Mouse (Mus musculus) liver, embryonic 13.5 days (tissue): Measurements from ENCODE around the gene Foxc2. TPM values are rescaled to one million over a fixed set of nuclear protein-coding genes. Genes with fewer than 3 reads are reported as not detected.

Source experiments
- ATAC-seq: fragments of 200-750 bp; cut with Nextera tagmentation; 2 replicates; pipeline ENCODE4 v1.8.0; 2017; ENCODE audit warnings: low read depth, mild to moderate bottlenecking, moderate number of reproducible peaks, moderate library complexity
- DNase-seq: peaks from one replicate; pipeline ENCODE4 v3.0.0; 2022
- H3K27ac ChIP-seq: fragments of 300-500 bp; sonication (generic); 2 replicates; pipeline ENCODE4 v1.5.1; 2015; ENCODE audit warnings: moderate library complexity, mild to moderate bottlenecking, inconsistent platforms
- H3K27me3 ChIP-seq: fragments of 300-500 bp; sonication (generic); 2 replicates; pipeline ENCODE4 v1.6.1; 2015; ENCODE audit warnings: mild to moderate bottlenecking, inconsistent platforms
- H3K36me3 ChIP-seq: fragments of 300-500 bp; sonication (generic); 2 replicates; pipeline ENCODE4 v1.6.1; 2015; ENCODE audit warnings: mild to moderate bottlenecking, inconsistent platforms
- H3K4me1 ChIP-seq: fragments of 300-500 bp; sonication (generic); replicated peaks from 2 replicates; pipeline ENCODE4 v1.6.1; 2015; ENCODE audit warnings: inconsistent platforms
- H3K4me2 ChIP-seq: fragments of 300-500 bp; sonication (generic); 2 replicates; pipeline ENCODE4 v1.6.1; 2015; ENCODE audit warnings: inconsistent platforms, mild to moderate bottlenecking, moderate library complexity
- H3K4me3 ChIP-seq: fragments of 300-500 bp; sonication (generic); replicated peaks from 2 replicates; pipeline ENCODE4 v1.5.1; 2015; ENCODE audit warnings: mild to moderate bottlenecking, inconsistent platforms
- H3K9ac ChIP-seq: fragments of 300-500 bp; sonication (generic); 2 replicates; pipeline ENCODE4 v1.6.1; 2015; ENCODE audit warnings: mild to moderate bottlenecking, inconsistent platforms
- H3K9me3 ChIP-seq: fragments of 300-500 bp; sonication (generic); replicated peaks from 2 replicates; pipeline ENCODE4 v1.6.1; 2016; ENCODE audit warnings: inconsistent platforms
- WGBS: fragments of 180-500 bp; shearing (Covaris S2); methylation state at CpG from one replicate; pipeline ENCODE4 v1.1.7; 2015; ENCODE audit not compliant: insufficient replicate concordance; 5-methylcytosine and 5-hydroxymethylcytosine counted together
- polyA plus RNA-seq: library from polyadenylated mRNA; unstranded; fragments of >200 nt; fragmentation: Nextera tagmentation; extraction: Ambion mirVana; gene quantifications from 2 replicates; pipeline ENCODE4 v1.2.1, GENCODE M21; 2015

Gene Foxc2
- polyA plus RNA-seq, 1 experiment from 2014 or later = 0.22 TPM

GRCm38 (mm10) chr8:121088281-121088680, 27.7 kb upstream of the Foxc2 start:
- WGBS = 22% methylated on average over 8 of the region's 8 CpGs
- Histone ChIP-seq H3K4me1 (peaks cover 6% of the 10 kb centered on the region; the same call in 1 of the 2 replicates), H3K36me3 (no peaks in the 10 kb centered on the region), H3K9ac (no peak overlapping the region), H3K4me2 (no peak overlapping the region), H3K9me3 (no peaks in the 10 kb centered on the region), H3K4me3 (0 out of 2 replicates have a peak overlapping the region, but pooled peaks have one; percentile 1), H3K27me3 (peaks cover 98% of the 10 kb centered on the region), H3K27ac (no peak overlapping the region)
- DNase-seq (no peak), ATAC-seq (no peak)

- DNase-seq (no peak), ATAC-seq (no peak)
- H3K4me1 ChIP-seq = peaks cover 3% of the 10 kb centered on the region; the same call in 1 of the 2 replicates
- H3K27me3 ChIP-seq = peaks cover 98% of the 10 kb centered on the region
- H3K4me2 ChIP-seq = peak overlapping the region; percentile 24
- H3K36me3 ChIP-seq = no peaks in the 10 kb centered on the region
- H3K4me3 ChIP-seq = peak overlapping the region; percentile 6; the same call in 1 of the 2 replicates
- no peak overlapping the region for H3K27ac ChIP-seq
- WGBS = 17% methylated on average over 40 of the region's 40 CpGs
- 0 out of 2 replicates have a peak overlapping the region, but pooled peaks have one; percentile 17 for H3K9ac ChIP-seq
- H3K9me3 ChIP-seq = no peaks in the 10 kb centered on the region
Measured at GRCm38 (mm10) chr8:121088871-121089630, 26.9 kb upstream of the Foxc2 start.

DNA sequence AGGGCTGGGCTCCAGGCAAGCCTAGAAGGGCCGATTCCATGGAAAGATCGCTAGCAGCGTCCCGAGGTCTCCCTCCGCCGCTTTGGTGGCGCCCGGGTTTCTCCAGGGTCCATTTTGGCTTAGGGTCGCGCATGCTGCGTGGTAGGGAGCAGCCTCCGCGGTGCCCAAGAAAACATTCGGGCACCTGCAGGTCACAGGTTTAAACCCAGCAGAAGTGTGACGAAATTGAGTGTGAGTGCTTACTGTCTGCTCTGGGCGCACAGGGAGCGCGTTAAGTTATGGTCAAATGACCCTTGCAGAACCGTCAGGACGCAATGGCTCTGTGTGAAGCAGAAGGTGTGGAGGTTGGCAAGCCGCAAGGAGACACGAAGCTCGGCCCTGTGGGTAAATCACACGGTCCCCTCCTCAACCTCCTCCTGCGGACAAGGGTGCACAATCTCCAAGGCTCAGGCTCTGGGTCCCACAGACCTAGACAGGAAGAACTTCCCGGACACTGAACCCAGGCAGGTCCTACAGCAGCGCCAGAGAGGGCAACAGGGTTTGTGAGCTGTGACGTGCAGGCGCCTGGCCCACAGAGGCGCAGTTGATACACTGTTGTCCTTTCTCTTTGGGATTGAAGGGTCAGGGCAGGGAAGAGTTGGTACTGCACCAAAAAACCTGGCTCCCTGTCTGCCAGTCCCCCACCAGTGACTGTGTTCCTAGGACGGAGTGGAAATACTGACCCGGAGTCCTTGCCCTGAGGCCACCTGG, 26.2 kb upstream of the Foxc2 start:
- peak overlapping the region; percentile 24 for H3K4me2 ChIP-seq
- H3K36me3 ChIP-seq = no peaks in the 10 kb centered on the region
- peaks cover 92% of the 10 kb centered on the region for H3K27me3 ChIP-seq
- WGBS = 18% methylated on average over 32 of the region's 32 CpGs
- H3K4me1 ChIP-seq = no peaks in the 10 kb centered on the region; the same call in 1 of the 2 replicates
- ATAC-seq = no peak
- H3K27ac ChIP-seq = no peak overlapping the region
- no peak for DNase-seq
- H3K9me3 ChIP-seq = no peaks in the 10 kb centered on the region
- H3K4me3 ChIP-seq = no peak overlapping the region
- H3K9ac ChIP-seq = 0 out of 2 replicates have a peak overlapping the region, but pooled peaks have one; percentile 17

DNA sequence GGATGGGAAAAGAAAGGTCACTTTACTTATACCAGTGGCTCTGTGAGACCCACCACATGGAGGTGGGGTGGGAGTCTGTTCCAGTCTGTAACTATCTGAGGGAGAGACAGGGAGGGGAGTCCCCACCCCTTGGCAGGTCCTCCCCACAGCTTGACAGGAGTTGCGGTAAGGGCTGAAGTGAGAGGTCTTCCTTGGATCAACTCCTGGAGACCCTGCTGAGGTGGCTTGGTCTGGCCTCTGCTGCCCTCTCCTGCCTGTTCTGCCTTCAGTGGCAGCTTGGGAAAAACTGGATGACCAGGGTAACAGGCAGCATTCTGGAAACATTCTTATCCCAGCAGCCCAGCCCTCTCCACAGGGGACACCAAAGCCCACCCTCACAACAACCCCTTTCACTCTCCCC, 25.3 kb upstream of the Foxc2 start:
- Histone ChIP-seq H3K27ac (no peak overlapping the region), H3K4me2 (no peak overlapping the region), H3K9ac (no peak overlapping the region), H3K4me3 (no peak overlapping the region), H3K27me3 (peaks cover 83% of the 10 kb centered on the region), H3K36me3 (no peaks in the 10 kb centered on the region), H3K4me1 (no peaks in the 10 kb centered on the region; the same call in 1 of the 2 replicates), H3K9me3 (no peaks in the 10 kb centered on the region)
- no peak for DNase-seq
- WGBS = 17% methylated on average over 1 of the region's 1 CpGs
- no peak for ATAC-seq

GRCm38 (mm10) chr8:121092141-121092540, 23.8 kb upstream of the Foxc2 start:
- Histone ChIP-seq H3K9me3 (no peaks in the 10 kb centered on the region), H3K4me1 (no peaks in the 10 kb centered on the region; the same call in 1 of the 2 replicates), H3K9ac (no peak overlapping the region), H3K36me3 (peaks cover 2% of the 10 kb centered on the region), H3K4me3 (no peak overlapping the region), H3K27me3 (peaks cover 69% of the 10 kb centered on the region), H3K27ac (no peak overlapping the region), H3K4me2 (no peak overlapping the region)
- no peak for DNase-seq
- no peak for ATAC-seq
- WGBS = 22% methylated on average over 6 of the region's 6 CpGs

GRCm38 (mm10) chr8:121092627-121093026, 23.3 kb upstream of the Foxc2 start:
- 3% methylated on average over 16 of the region's 16 CpGs for WGBS
- Histone ChIP-seq H3K4me2 (no peak overlapping the region), H3K27me3 (peaks cover 64% of the 10 kb centered on the region), H3K9ac (no peak overlapping the region), H3K9me3 (no peaks in the 10 kb centered on the region), H3K27ac (no peak overlapping the region), H3K4me3 (no peak overlapping the region), H3K4me1 (no peaks in the 10 kb centered on the region; the same call in 1 of the 2 replicates), H3K36me3 (peaks cover 7% of the 10 kb centered on the region)
- DNase-seq = peak; percentile 40
- ATAC-seq = no peak

- WGBS = 64% methylated on average over 6 of the region's 6 CpGs
- H3K27ac ChIP-seq = no peak overlapping the region
- no peak overlapping the region for H3K4me2 ChIP-seq
- peaks cover 16% of the 10 kb centered on the region for H3K36me3 ChIP-seq
- DNase-seq = no peak
- peaks cover 55% of the 10 kb centered on the region for H3K27me3 ChIP-seq
- H3K9ac ChIP-seq = no peak overlapping the region
- no peak overlapping the region for H3K4me3 ChIP-seq
- no peaks in the 10 kb centered on the region; the same call in 1 of the 2 replicates for H3K4me1 ChIP-seq
- no peaks in the 10 kb centered on the region for H3K9me3 ChIP-seq
- no peak for ATAC-seq
Measured at GRCm38 (mm10) chr8:121093496-121093895, 22.5 kb upstream of the Foxc2 start.

DNA sequence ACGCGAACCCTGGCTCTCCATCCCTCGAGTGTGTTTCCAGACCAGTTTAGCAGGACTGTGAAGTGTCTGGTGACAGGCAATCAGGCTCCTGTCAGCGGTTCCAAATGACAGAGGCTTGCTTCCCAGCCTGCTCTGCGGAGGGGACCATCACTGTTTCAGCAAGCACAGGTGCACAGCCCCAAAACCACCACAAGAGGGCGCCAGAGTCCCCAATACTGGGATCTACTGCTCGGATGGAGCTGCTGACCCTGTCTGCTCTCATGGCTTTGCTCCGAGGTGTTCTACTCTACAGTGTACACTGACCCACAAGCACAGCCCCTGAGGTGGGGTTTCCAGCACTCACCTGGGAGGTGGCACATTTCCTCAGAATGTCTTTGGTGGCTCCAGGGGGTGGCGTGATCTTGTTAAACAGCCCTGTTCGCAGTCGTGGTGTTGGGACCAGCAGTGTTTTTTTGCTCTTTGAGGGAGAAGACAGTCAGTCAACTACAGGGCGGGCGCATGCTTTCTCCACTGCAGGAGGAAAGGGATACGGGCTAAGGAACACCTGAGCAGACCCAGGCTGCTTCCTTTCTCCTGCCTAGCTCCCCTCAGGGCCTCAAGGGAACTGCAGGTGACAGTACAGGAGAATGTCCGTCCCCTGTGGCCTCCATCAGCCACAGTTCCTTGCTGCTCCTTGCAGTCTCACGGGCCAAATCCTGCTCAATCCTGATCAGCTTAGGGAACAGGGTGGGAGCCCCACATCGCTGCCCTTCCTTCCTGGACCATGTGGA, 11.7 kb upstream of the Foxc2 start:
- Histone ChIP-seq H3K4me2 (no peak overlapping the region), H3K9me3 (no peaks in the 10 kb centered on the region), H3K36me3 (peaks cover 61% of the 10 kb centered on the region), H3K27ac (no peak overlapping the region), H3K9ac (no peak overlapping the region), H3K27me3 (no peaks in the 10 kb centered on the region), H3K4me1 (peaks cover 18% of the 10 kb centered on the region), H3K4me3 (no peak overlapping the region)
- 49% methylated on average over 17 of the region's 17 CpGs for whole genome bisulfite sequencing
- DNase-seq (peak; percentile 63), ATAC-seq (no peak)

DNA sequence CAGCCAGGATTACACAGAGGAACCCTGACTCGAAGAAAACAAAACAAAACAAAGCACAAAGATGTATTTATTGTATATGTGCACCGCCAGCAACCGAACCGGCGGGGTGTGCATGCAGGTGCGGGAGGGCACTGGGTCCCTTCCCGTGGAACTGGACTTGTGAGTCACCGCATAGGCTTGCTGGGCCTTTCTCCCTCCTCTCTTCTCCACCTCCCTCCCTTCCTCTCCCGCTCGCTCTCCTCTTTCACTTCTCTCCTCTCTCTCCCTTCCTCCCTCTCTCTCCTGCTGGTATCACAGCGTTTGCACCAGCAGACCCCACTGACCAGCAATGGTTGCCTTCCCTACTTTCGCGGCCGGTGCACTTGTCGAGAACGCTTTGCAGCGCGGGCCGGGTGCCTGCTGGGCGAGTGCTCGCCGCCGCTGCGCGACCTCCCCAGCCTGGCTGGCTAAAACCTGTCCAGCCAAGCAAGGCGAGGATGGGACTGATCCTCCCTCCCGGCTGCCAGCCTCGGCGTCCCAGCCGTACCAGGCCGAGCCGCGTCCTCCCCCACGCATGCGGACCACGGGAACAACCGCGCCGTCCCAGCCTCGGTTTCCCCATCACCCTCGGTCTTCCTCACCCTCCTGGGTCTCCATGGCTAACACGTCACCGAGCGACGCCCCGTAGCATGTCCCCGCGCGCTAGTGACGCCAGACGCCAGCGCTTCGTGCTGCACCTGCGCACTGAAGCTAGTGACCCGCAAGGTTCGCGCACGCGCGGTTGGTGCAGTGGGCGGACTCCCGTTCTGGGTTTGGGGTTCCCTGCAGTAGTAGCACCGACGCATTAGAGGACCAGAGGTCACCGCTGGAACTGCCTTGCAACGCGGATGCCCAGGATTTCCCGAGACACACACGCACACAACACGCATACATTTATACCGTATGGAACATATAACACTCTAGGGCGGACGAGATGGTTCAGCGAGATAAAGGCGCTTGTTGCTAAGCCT, 8.0 kb upstream of the Foxc2 start, which contains the start of gene Mthfsd:
Mthfsd (minus strand) TSS at position 725 of the 989 bp plus-strand sequence.
- ATAC-seq = peak; percentile 93
- 2% methylated on average over 75 of the region's 75 CpGs for WGBS
- peak; percentile 97 for DNase-seq

DNA sequence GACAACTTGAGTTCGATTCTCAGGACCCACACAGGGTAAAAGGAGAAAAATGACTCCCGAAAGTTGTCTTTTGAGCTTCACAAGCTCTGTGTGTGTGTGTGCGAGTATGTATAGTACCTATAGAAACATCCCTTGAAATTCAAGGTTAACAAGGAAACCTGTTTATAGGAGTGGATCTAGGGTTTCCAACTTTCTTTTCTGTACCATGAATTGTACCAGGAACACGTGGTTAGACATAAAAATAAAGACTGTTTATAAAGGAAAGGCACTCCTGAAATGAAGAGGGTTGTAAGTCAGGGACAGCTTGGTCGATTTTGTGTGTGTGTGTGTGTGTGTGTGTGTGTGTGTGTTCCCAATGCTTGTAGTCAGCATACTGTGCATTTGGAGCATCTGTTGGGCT, 7.3 kb upstream of the Foxc2 start:
- ATAC-seq (no peak), DNase-seq (no peak)
- Histone ChIP-seq H3K27me3 (peaks cover 32% of the 10 kb centered on the region), H3K9ac (peak overlapping the region; percentile 86), H3K4me2 (peak overlapping the region; percentile 78), H3K27ac (no peak overlapping the region), H3K9me3 (no peaks in the 10 kb centered on the region), H3K36me3 (peaks cover 18% of the 10 kb centered on the region), H3K4me1 (peaks cover 18% of the 10 kb centered on the region), H3K4me3 (peak overlapping the region; percentile 86)
- 6% methylated on average over 5 of the region's 5 CpGs for WGBS

More for the DNA sequence above, 8.0 kb upstream of the Foxc2 start, which contains the start of gene Mthfsd:
- Histone ChIP-seq H3K9me3 (no peaks in the 10 kb centered on the region), H3K9ac (peak within 1 kb of the TSS; percentile 86), H3K4me1 (peaks cover 18% of the 10 kb centered on the region), H3K27me3 (peaks cover 25% of the 10 kb centered on the region), H3K36me3 (peaks cover 25% of the 10 kb centered on the region), H3K4me2 (peak within 1 kb of the TSS; percentile 78), H3K27ac (peak within 1 kb of the TSS; percentile 71), H3K4me3 (peak within 1 kb of the TSS; percentile 86)
